Mouse (Mus musculus): ENCODE data around the gene Cpsf3. TPM values are rescaled to one million over a fixed set of nuclear protein-coding genes. Genes with fewer than 3 reads are reported as not detected.

The Cpsf3 gene
- total and polyA plus RNA-seq, 3 experiments: 79.8 to 159 (median 117) TPM

- Histone ChIP-seq H3K9me3 (replicated peaks; ENCODE audit: low read length) (no peaks in the 10 kb centered on the region), H3K36me3 (replicated peaks in 1 of 2; ENCODE audit: control insufficient read depth in 1 of 2, insufficient read depth in 1 of 2, low read length in 1 of 2) (peaks cover 26 to 82% of the 10 kb centered on the region in 2 experiments), H3K27me3 (replicated peaks) (no peaks in the 10 kb centered on the region), H3K4me3 (replicated peaks in 1 of 3; ENCODE audit: low read depth in 2 of 3, low read length in 2 of 3, poor library complexity in 1 of 3) (no peak overlapping the region), H3K9ac (ENCODE audit: insufficient read depth, low read depth) (no peak overlapping the region), H3K4me1 (ENCODE audit: control insufficient read depth in 1 of 2, insufficient read depth in 2 of 2) (no peaks in the 10 kb centered on the region), H3K4me2 (ENCODE audit: insufficient read depth, low read depth, poor library complexity, severe bottlenecking) (no peak overlapping the region), H3K27ac (ENCODE audit: insufficient read depth, low read depth) (no peak overlapping the region), H3K79me2 (replicated peaks; ENCODE audit: control insufficient read depth, extremely low read depth, insufficient read depth, poor library complexity, severe bottlenecking) (no peaks in the 10 kb centered on the region)
- in situ Hi-C loops (cut with MboI; ENCODE audit: low pct_ligation_motif_present, low pct_unique_long_range_greater_than_20kb, low sequenced_read_pairs) (loop anchor here (25.0 kb wide), 1 partner anchor 187 kb away; no protein-coding TSS in a partner anchor), dilution Hi-C loops (cut with MboI; ENCODE audit: extremely low pct_ligation_motif_present, extremely low pct_unique_long_range_greater_than_20kb, low sequenced_read_pairs) (no loop called here)
- TF ChIP-seq PAX5 (IDR thresholded peaks at IDR 0.05; ENCODE audit: low read length): no peak
- no peak for TF ChIP-seq SIN3A (IDR thresholded peaks at IDR 0.05; ENCODE audit: low read length)
- no peak for TF ChIP-seq MYC (IDR thresholded peaks at IDR 0.05; ENCODE audit: low read depth, low read length)
- no peak for TF ChIP-seq ZNF384 (IDR thresholded peaks at IDR 0.05; ENCODE audit: low read depth, low read length)
- no peak for TF ChIP-seq KAT2A (IDR thresholded peaks at IDR 0.05; ENCODE audit: insufficient replicate concordance, low read length)
- no peak for TF ChIP-seq MXI1 (IDR thresholded peaks at IDR 0.05; ENCODE audit: low read depth, low read length)
- TF ChIP-seq EP300 (IDR thresholded peaks at IDR 0.05; ENCODE audit: low read length): no peak
- TF ChIP-seq MAX (IDR thresholded peaks at IDR 0.05; ENCODE audit: low read length): no peak
- DNase-seq (ENCODE audit: extremely low read depth): no peak
Measured at GRCm38 (mm10) chr12:21274446-21274845, 10.7 kb upstream of the Cpsf3 start.

DNA sequence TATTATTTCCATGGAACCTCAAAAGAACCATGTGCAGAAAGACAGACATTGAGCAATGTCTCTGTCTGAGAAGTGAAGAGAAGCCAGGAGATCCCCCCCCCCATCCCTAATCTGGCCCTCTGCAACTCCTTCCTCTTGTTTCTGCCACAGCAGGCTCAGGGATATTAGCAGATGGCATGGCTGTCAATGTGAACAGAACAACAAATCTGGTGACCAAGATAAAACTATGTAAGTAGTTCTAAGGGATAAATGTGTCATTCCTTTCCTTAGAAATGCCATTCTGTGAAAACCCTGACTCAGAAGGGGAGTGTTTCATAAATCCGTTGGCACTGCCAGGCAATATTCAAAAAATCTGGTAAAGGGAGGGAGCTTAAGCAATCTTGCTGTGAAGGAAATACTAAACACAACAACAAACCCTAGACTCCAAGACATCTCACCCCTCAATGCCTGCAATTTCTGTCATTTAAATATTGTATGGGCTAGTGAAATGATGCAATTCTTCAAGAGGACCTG, 7.8 kb upstream of the Cpsf3 start:
- Histone ChIP-seq H3K4me3 (replicated peaks in 1 of 3; ENCODE audit: low read depth in 2 of 3, low read length in 2 of 3, poor library complexity in 1 of 3) (no peak overlapping the region), H3K4me1 (ENCODE audit: control insufficient read depth in 1 of 2, insufficient read depth in 2 of 2) (no peaks in the 10 kb centered on the region), H3K4me2 (ENCODE audit: insufficient read depth, low read depth, poor library complexity, severe bottlenecking) (no peak overlapping the region), H3K27ac (ENCODE audit: insufficient read depth, low read depth) (no peak overlapping the region), H3K9me3 (replicated peaks; ENCODE audit: low read length) (no peaks in the 10 kb centered on the region), H3K9ac (ENCODE audit: insufficient read depth, low read depth) (no peak overlapping the region), H3K36me3 (replicated peaks in 1 of 2; ENCODE audit: control insufficient read depth in 1 of 2, insufficient read depth in 1 of 2, low read length in 1 of 2) (peaks cover 6 to 67% of the 10 kb centered on the region in 2 experiments), H3K79me2 (replicated peaks; ENCODE audit: control insufficient read depth, extremely low read depth, insufficient read depth, poor library complexity, severe bottlenecking) (peaks cover under 1% of the 10 kb centered on the region; the same call in 1 of the 2 replicates), H3K27me3 (replicated peaks) (no peaks in the 10 kb centered on the region)
- dilution Hi-C loops (cut with MboI; ENCODE audit: extremely low pct_ligation_motif_present, extremely low pct_unique_long_range_greater_than_20kb, low sequenced_read_pairs): no loop called here
- DNase-seq (ENCODE audit: extremely low read depth): no peak
- in situ Hi-C loops (cut with MboI; ENCODE audit: low pct_ligation_motif_present, low pct_unique_long_range_greater_than_20kb, low sequenced_read_pairs): loop anchor here (25.0 kb wide), 1 partner anchor 335 kb away; no protein-coding TSS in a partner anchor
- no peak for TF ChIP-seq ETS1 (conservative IDR thresholded peaks at IDR 0.05; ENCODE audit: low read depth, low read length)
- TF ChIP-seq JUN (IDR thresholded peaks at IDR 0.05; ENCODE audit: insufficient read depth, low read depth, low read length): no peak
- no peak for TF ChIP-seq GABPA (IDR thresholded peaks at IDR 0.05; ENCODE audit: insufficient replicate concordance, low read depth, low read length)
- TF ChIP-seq PAX5 (IDR thresholded peaks at IDR 0.05; ENCODE audit: low read length): no peak
- TF ChIP-seq E2F4 (IDR thresholded peaks at IDR 0.05; ENCODE audit: insufficient replicate concordance, low read depth, low read length): no peak
- no peak for TF ChIP-seq CTCF (conservative IDR thresholded peaks at IDR 0.05 in 1 of 2, IDR thresholded peaks at IDR 0.05 in 1 of 2; ENCODE audit: low read depth in 2 of 2, low read length in 2 of 2)
